Mouse (Mus musculus) heart, adult 2 months (tissue): Measurements from ENCODE around the gene Srrd.

ENCODE experiments used
- CTCF ChIP-seq: fragments of 200-600 bp; IDR thresholded peaks from 2 replicates; pipeline ENCODE4 v1.8.1; 2022; ENCODE audit warnings: antibody characterized with exemption, mild to moderate bottlenecking, moderate library complexity
- EP300 ChIP-seq: fragments of 200-500 bp; IDR thresholded peaks from 2 replicates; pipeline ENCODE4 v1.6.1; 2011; ENCODE audit warnings: low read depth, low read length, control low read depth; ENCODE audit not compliant: insufficient read depth
- POLR2A ChIP-seq: fragments of 200-500 bp; IDR thresholded peaks from 2 replicates; pipeline ENCODE4 v1.6.1; 2011; ENCODE audit warnings: mild to moderate bottlenecking, low read depth, low read length, control low read depth; ENCODE audit not compliant: insufficient read depth

DNA sequence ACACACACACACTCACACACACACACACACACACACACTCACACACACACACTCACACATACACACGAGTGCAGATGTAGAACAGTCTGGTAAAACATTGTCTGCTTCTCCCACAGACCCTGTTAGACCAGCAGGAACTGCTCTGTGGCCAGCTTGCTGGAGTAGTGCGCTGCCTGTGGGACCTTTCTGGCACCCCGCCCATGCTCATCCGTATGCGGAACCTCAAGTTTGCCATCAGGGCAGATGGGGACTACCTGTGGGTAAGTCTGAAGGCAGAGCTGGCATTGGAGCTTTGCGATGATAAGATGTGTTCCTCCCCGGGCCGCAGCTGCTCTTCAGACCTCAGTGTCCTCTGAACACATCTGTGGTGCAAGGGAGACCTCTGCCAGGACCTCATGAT lies 6.3 kb upstream of the Srrd start:
- TF ChIP-seq CTCF (no peak), POLR2A (no peak), EP300 (no peak)
